Mouse (Mus musculus): ENCODE data around the gene Bri3.

DNA sequence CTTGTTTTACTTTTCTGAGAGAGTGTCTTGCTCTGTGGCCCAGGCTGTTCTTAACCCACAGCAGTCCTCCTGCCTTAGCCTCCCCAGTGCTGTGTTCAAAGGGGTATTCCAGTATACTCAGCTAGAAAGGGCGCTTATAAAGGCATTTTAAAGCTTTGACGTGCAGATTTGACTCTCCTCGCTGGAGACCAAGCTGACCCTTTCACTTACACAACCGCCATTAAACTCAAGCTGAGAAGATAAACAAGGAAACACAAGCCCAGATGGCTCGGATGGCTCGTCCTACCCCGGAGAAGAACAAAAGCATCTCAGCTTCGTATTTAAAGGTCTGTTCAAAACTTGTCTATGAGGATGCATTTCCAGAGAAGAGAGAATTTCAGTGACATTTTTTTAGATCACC is 106.9 kb downstream of the Bri3 start:
- TF ChIP-seq CTCF (IDR thresholded peaks at IDR 0.05; ENCODE audit: borderline replicate concordance, insufficient read depth, low read length) (no peak), POLR2A (IDR thresholded peaks at IDR 0.05; ENCODE audit: low read depth, low read length) (no peak)
